Mouse (Mus musculus): ENCODE data around the gene Etfb. TPM values are rescaled to one million over a fixed set of nuclear protein-coding genes. Genes with fewer than 3 reads are reported as not detected.
"Not testable (repeated sequence)": the region's sequence is repeated elsewhere in the genome, so short reads cannot be mapped to it uniquely, and the experiment has no call there.

Etfb gene
- total RNA-seq (2021): 100 to 1,000 TPM; 310 to 323 TPM
- long read RNA-seq, experiment 1, transcript Etfb-201 (6 exons, 893 nt): major isoform, 590 of 705 reads
- long read RNA-seq, experiment 1, partial matches to known transcripts: 103 of 705 reads
- long read RNA-seq, experiment 1, other reads (novel, unspliced or antisense): 12 of 705 reads
- long read RNA-seq, experiment 2, transcript Etfb-201 (6 exons, 893 nt): major isoform, 493 of 577 reads
- long read RNA-seq, experiment 2, partial matches to known transcripts: 72 of 577 reads
- long read RNA-seq, experiment 2, other reads (novel, unspliced or antisense): 12 of 577 reads

- peak; percentile 97 for DNase-seq
Observed at GRCm38 (mm10) chr7:43443917-43444293, at the start of gene Etfb, which contains the start of gene Gm45233. Gene Etfb, plus strand, starts transcription at chr7:43444083. Gene Gm45233, plus strand, starts transcription at chr7:43444128.

- DNase-seq: no peak
Observed at GRCm38 (mm10) chr7:43399501-43399900, 44.4 kb upstream of the Etfb start.

GRCm38 (mm10) chr7:43402718-43403117 is 41.2 kb upstream of the Etfb start:
- DNase-seq: no peak

GRCm38 (mm10) chr7:43407573-43407972 is 36.3 kb upstream of the Etfb start:
- DNase-seq: no peak

GRCm38 (mm10) chr7:43408131-43408553 is 35.7 kb upstream of the Etfb start, which contains the start of gene Siglecg:
Gene Siglecg, plus strand, starts transcription at chr7:43408204.
- DNase-seq: no peak

- no peak for DNase-seq
Observed at GRCm38 (mm10) chr7:43409084-43409483, 34.8 kb upstream of the Etfb start.

GRCm38 (mm10) chr7:43411724-43412123 is 32.2 kb upstream of the Etfb start:
- not testable (repeated sequence) for DNase-seq

GRCm38 (mm10) chr7:43417298-43417697 is 26.6 kb upstream of the Etfb start:
- no peak for DNase-seq

GRCm38 (mm10) chr7:43422995-43423617 is 20.8 kb upstream of the Etfb start:
- DNase-seq: peak; percentile 57

GRCm38 (mm10) chr7:43423991-43424625 is 19.8 kb upstream of the Etfb start:
- DNase-seq: no peak

GRCm38 (mm10) chr7:43427406-43427805 is 16.5 kb upstream of the Etfb start, which contains the start of gene Lim2:
Gene Lim2, plus strand, starts transcription at chr7:43427670.
- no peak for DNase-seq

- DNase-seq: no peak
Observed at GRCm38 (mm10) chr7:43429500-43429899, 14.4 kb upstream of the Etfb start.

GRCm38 (mm10) chr7:43432891-43433290 is 11.0 kb upstream of the Etfb start:
- no peak for DNase-seq

GRCm38 (mm10) chr7:43434676-43435075 is 9.2 kb upstream of the Etfb start:
- no peak for DNase-seq

GRCm38 (mm10) chr7:43436341-43437255 is 7.3 kb upstream of the Etfb start, which contains the start of gene Nkg7:
Gene Nkg7, plus strand, starts transcription at chr7:43437073.
- DNase-seq: no peak

GRCm38 (mm10) chr7:43438611-43439010 is 5.3 kb upstream of the Etfb start:
- DNase-seq: no peak

GRCm38 (mm10) chr7:43440482-43440881 is 3.4 kb upstream of the Etfb start, which contains the start of gene Cldnd2:
Gene Cldnd2, plus strand, starts transcription at chr7:43440782.
- no peak for DNase-seq

GRCm38 (mm10) chr7:43441071-43441470 is 2.8 kb upstream of the Etfb start:
- no peak for DNase-seq

- no peak for DNase-seq
Observed at GRCm38 (mm10) chr7:43442684-43443083, 1.2 kb upstream of the Etfb start.

GRCm38 (mm10) chr7:43443126-43443916 is 562 bp upstream of the Etfb start:
- peak; percentile 82 for DNase-seq

GRCm38 (mm10) chr7:43447801-43448200 is 3.9 kb downstream of the Etfb start:
- no peak for DNase-seq

Data from gastrocnemius, postnatal 25 days (tissue).